Mouse (Mus musculus) activated CD4-positive, CD25-positive, alpha-beta regulatory T cell, adult 4 months (primary cell): ENCODE results near the gene Hgfac. TPM values are rescaled to one million over a fixed set of nuclear protein-coding genes. Genes with fewer than 3 reads are reported as not detected.

ENCODE experiments used
- ATAC-seq: one replicate; pipeline ENCODE4 v1.8.0; 2017
- polyA plus RNA-seq, 2 experiments: library from polyadenylated mRNA; unstranded; fragments of 100-300 nt; shearing (Covaris generic); gene quantifications; one replicate each; pipeline ENCODE4 v1.2.1; 2017

Hgfac gene
- 1 to 10 TPM; 3.9 to 5.2 TPM for polyA plus RNA-seq

GRCm38 (mm10) chr5:35041268-35041829 lies at the start of gene Hgfac:
Hgfac (plus strand) TSS chr5:35041509.
- no peak for ATAC-seq

DNA sequence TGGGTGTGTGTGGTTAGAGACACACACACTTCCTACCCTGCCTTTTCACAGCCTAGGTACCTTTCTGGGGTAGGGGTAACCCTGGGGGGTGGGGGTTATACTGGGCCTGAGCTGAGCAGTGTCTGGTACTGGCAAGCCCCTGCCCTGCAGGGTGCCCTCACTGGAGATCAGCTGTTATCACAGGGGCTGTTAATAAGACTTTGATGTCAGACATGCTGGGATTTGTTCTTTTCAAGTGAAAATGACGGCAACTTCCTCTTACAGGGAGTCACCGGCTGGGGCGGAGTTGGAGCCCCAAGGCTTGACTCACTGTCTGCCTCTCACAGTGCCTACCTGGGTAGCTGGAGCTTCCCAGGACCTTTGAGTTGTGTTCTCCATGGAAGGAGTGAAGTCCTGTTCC lies 42.6 kb upstream of the Hgfac start:
- no peak for ATAC-seq

DNA sequence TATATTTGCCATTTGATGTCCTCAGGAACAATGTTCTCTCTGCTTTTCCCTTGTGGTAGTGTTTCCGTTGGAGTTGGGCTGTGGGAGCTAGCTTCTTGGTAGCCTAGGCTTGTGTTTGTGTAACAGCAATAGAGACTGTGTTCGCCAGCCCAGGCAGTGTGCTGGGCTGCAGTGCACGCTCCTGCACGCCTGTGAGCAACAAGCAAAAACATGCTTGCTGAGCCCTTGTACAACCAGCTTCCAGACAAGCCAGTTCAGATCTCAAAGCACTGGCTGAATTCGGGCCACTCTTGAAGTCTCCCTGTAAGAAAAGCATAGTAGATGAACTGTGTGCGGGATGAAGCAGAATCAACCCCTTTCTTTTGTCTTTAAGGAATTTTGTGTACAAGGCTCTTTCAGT lies 42.0 kb upstream of the Hgfac start:
- no peak for ATAC-seq

- ATAC-seq = no peak
Observed at GRCm38 (mm10) chr5:35000323-35000722, 41.0 kb upstream of the Hgfac start.

GRCm38 (mm10) chr5:35001144-35001543 lies 40.2 kb upstream of the Hgfac start:
- ATAC-seq = no peak

DNA sequence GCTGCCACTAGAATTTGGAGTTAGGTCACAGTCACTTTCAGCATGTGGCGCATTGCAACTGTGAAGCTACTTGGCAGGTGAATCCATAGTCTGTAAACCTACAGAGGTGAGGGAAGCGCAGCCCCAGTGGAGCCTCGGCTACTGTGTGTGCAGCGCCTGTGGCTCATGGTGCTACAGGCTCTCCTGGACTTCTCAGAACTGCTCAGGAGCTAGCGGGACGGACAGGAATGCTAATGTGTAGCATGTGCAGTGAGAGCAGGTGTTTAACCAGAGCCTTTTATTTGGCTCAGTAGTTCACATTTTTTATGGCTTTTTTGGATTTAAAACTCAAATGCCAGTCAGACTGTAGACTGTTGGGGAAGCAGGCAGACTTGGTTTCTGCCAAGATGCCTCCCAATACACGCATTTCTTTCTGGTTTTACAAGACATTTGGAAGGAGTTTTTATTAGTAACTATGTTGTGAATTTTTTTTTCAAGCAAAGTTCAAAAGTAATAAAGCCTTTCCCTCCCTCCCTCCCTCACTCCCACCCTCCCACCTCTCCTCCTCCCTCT lies 37.6 kb upstream of the Hgfac start:
- ATAC-seq = no peak

- ATAC-seq = no peak
Observed at GRCm38 (mm10) chr5:35004769-35005168, 36.5 kb upstream of the Hgfac start.

GRCm38 (mm10) chr5:35005659-35006058 lies 35.6 kb upstream of the Hgfac start:
- ATAC-seq = no peak

DNA sequence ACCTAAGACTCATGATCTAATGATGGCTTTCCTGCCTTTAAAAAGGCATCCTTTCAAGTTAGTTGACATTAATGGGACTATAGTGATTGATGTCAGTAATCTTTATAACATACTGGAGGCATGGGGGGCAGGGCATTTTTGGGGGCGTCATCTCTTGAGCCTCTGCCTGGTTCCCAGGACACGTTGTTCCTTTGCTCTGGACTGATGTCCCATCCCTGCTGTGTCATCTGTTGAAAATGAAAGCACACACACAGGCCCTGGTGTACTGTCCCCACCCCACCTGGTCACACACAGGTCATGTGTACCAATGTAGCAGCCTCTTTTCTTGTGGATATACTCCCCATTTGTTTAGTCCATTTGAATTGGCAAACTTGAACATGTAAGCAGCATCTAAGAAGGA lies 34.7 kb upstream of the Hgfac start:
- no peak for ATAC-seq

DNA sequence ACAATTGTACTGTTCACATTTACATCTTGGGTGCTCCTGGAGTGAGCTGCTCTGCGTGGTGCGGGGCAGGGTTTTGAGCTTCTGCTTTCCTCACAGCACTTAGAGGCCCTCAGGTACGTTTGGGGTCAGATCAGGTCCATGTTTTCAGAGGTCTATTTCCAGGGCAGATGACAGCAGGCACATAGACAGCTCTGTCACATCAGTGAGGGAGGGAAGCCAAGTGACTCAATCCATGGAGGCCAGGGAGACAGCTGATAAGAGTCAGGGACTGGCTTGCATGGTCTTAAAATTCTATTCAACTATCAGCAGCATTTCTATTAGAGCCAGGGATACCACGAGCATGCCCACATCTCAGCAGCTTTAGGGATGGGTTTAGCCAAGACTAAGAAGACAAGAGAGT lies 32.1 kb upstream of the Hgfac start:
- ATAC-seq = no peak

GRCm38 (mm10) chr5:35010656-35011055 lies 30.7 kb upstream of the Hgfac start:
- ATAC-seq = no peak

- ATAC-seq = no peak
Observed at GRCm38 (mm10) chr5:35011156-35011923, 30.0 kb upstream of the Hgfac start.

GRCm38 (mm10) chr5:35014036-35014435 lies 27.3 kb upstream of the Hgfac start:
- ATAC-seq = no peak

DNA sequence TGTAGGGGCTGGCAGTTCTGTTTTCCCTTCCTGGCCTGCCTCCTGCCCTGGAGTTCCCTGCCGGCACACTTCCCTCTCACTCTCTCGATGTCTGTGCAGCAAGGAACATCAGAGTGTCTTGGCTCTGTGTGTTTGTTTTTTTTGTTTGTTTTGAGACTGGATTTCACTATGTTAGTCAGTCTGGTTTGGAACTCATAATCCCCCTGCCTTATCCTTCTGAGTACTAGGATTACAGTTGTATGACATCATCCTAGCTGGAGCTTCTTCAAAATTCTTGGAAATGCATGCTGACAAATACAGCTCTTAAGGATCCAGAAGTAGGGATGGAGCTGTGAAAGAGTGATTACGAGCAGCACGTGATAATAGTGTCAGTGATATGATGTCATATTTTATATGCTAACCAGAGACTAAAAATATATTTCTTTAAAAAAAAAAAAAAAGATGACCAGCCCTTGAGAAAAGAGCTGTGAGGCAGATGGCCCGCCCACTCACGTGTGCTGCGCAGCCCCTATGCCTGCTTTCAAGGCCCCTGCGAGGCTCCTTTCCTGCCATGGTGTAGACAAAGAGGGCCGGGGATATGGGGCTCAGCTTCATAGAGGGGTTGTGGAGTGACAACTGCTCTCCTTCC lies 21.5 kb upstream of the Hgfac start:
- no peak for ATAC-seq

DNA sequence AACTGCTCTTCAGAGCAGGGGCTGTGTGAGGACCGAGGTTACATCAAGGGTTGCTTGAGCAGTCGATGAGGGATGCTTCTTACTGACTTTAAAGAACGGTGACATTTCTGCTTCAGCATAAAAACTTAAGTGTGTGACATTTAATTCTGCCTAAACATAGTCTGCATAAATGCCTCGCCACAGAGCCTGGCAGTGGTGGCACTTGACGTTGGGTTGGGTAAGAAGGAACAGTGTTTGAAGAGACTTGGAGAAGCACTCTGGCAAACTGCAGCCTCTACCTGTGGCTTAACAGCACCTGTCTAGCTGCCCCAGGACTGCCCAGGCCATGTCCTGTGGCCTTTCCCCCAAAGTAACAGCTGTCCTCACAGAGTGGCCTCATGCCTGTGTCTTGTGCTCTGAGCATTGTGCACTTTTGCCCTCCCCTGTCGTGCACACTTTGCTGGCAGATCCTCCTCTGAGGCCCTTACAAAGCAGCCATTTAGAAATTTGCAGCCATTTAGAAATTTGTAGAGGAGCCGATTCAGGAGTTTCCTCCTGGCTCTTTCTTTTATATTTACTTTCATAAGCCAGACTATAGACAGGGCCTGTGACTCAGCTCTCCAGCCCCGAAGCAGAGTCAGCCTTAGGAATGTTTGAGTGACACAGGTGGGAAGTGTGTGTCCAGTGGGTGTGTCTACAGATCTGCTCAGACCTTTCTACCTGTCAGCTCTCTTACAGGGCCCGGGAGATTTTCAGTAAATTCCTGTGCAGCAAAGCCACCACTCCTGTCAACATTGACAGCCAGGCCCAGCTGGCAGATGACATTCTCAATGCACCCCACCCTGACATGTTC lies 20.7 kb upstream of the Hgfac start:
- ATAC-seq = no peak

GRCm38 (mm10) chr5:35024975-35025374 lies 16.3 kb upstream of the Hgfac start:
- ATAC-seq = no peak

DNA sequence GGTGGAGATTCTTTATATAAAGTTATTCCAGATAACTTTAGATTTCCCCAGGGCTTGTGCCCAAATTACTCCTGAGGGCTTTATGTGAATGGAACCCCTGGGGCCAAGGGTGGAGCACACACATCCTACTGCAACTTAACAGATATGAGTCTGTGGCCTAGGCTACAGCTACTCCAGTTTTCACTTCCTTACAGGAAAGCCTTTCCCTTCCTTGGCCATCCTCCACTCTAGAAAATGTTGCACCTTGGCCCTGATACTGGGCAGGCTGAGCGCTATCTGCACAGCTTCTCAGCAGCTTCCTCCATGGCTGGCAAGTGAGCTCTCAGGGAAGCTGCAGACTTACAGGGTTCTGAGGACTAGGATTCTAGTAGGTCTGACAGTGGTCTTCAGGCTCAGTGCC lies 12.0 kb upstream of the Hgfac start:
- ATAC-seq = no peak

DNA sequence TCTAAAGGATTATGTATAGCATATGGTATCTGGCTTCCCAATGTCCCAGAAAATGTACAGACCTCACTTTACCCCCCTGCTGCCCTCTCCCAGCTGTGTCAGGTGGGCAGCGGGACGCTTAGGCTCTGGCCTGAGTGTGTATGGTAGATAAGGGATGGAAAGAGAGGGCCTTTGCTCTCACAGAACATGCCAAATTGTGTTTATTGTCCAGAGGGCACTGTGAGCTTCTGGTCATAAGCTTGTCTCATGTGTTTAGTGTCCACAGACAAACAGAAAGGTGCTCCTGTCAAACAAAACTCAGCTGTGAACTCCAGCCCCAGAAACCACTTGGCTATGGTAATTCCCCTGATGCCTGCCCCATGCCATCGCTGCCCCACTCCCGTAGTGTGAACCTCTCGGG lies 11.6 kb upstream of the Hgfac start:
- ATAC-seq = no peak

GRCm38 (mm10) chr5:35033068-35033467 lies 8.2 kb upstream of the Hgfac start:
- ATAC-seq = no peak

- no peak for ATAC-seq
Observed at GRCm38 (mm10) chr5:35033619-35034018, 7.7 kb upstream of the Hgfac start.

GRCm38 (mm10) chr5:35035141-35035540 lies 6.2 kb upstream of the Hgfac start:
- no peak for ATAC-seq

- ATAC-seq = no peak
Observed at GRCm38 (mm10) chr5:35035795-35036194, 5.5 kb upstream of the Hgfac start.

- ATAC-seq = no peak
Observed at GRCm38 (mm10) chr5:35037438-35037837, 3.9 kb upstream of the Hgfac start.
